Mouse (Mus musculus): ENCODE data around the gene Ahcy. TPM values are rescaled to one million over a fixed set of nuclear protein-coding genes. Genes with fewer than 3 reads are reported as not detected.
"Not testable (repeated sequence)": the region's sequence is repeated elsewhere in the genome, so short reads cannot be mapped to it uniquely, and the experiment has no call there.

Gene Ahcy
- polyA plus RNA-seq, 1 experiment from 2014 or later = 6.3 TPM

DNA sequence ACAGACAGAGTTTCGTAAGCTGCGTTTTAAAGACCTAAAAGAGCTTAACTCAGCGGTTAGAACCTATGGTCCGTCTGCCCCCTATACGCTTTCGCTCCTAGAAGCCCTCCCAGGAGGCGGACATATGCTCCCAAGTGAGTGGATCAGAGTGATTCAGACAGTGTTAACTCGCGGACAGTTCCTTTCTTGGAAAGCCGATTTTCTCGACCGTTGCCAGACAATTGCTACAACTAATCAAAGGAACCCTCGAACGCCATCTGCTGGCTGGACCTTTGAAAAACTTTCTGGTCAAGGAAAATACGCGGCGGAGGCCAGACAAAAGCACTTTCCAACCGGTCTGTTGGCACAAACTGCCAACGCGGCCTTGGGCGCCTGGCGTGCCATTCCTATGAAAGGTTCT, 54.6 kb downstream of the Ahcy start:
- peak; percentile 50 for TF ChIP-seq CTCF (IDR thresholded peaks at IDR 0.05)
- ATAC-seq (peak; percentile 57), DNase-seq (ENCODE audit: low read depth, low spot score) (no peak)
- ChIA-PET CTCF (no interaction called here), POLR2A (no interaction called here)
- peaks cover 10% of the 10 kb centered on the region for H3K27me3 ChIP-seq
- in situ Hi-C loops (cut with MboI; ENCODE audit: low pct_unique_long_range_greater_than_20kb) = no loop called here

DNA sequence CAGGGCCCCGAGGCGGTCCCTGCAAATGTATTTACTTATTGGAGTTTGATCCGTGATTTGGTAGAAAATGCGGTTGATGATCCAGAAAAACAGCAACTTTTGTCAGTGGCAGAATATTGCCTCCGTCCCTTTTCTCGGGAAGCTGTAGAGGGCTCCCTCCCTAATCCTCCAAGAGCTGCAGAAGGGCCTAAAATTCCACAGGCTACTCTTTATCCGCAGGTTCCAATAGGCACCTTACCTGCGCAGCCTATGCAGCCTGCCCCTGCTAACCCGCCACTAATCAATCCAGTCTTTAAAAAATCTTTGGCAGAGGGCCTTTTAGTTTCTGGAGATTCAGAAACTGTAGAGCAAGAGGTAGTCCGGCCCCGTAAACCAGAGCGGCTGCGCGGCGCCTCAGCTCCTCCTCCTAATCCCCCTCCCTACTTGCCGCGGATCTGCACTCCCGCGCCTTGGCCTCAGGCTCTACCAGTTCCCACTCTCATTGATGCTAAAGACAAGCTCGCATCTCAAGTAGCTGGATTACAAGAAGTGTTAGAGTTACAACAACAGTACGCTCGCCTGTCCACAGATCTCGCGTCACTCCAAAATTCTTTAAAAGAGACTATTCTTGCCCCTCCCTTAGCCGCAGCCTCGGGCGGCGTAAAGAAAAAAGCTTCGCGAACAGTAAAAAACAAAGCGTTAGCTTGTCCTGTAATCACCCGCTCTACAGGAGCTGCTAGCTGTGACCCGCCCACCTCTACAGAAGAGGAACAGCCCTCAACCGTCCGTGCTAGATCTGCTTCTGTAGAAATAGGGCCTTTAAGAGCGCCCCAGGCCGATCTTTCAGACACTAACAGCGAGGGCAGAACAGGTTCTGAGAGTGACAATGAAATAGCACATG, 55.3 kb downstream of the Ahcy start:
- POLR2A ChIA-PET = no interaction called here
- ATAC-seq = peak; percentile 57
- in situ Hi-C loops (cut with MboI; ENCODE audit: low pct_unique_long_range_greater_than_20kb) = no loop called here

GRCm38 (mm10) chr2:155018251-155018755, 56.0 kb downstream of the Ahcy start, which contains the start of gene Gm14226:
Gene Gm14226, plus strand, starts transcription at chr2:155018266.
- ATAC-seq; DNase-seq (ENCODE audit: low read depth, low spot score); POLR2A ChIA-PET; in situ Hi-C loops (cut with MboI; ENCODE audit: low pct_unique_long_range_greater_than_20kb); CTCF ChIA-PET: not testable (repeated sequence)
- peaks cover 16% of the 10 kb centered on the region for H3K27me3 ChIP-seq

More for the DNA sequence above, 55.3 kb downstream of the Ahcy start:
- CTCF ChIA-PET = no interaction called here
- H3K27me3 ChIP-seq = peaks cover 14% of the 10 kb centered on the region
- no peak for TF ChIP-seq CTCF (IDR thresholded peaks at IDR 0.05)
- no peak for DNase-seq (ENCODE audit: low read depth, low spot score)

- in situ Hi-C loops (cut with MboI; ENCODE audit: low pct_unique_long_range_greater_than_20kb); POLR2A ChIA-PET; CTCF ChIA-PET; DNase-seq (ENCODE audit: low read depth, low spot score); ATAC-seq: not testable (repeated sequence)
- peaks cover 16% of the 10 kb centered on the region for H3K27me3 ChIP-seq
These were observed 57.5 kb downstream of the Ahcy start for GRCm38 (mm10) chr2:155016751-155017150.

- no peak for ATAC-seq
- CTCF ChIA-PET = no interaction called here
- peaks cover 8% of the 10 kb centered on the region for H3K27me3 ChIP-seq
- in situ Hi-C loops (cut with MboI; ENCODE audit: low pct_unique_long_range_greater_than_20kb) = no loop called here
- no peak for DNase-seq (ENCODE audit: low read depth, low spot score)
- POLR2A ChIA-PET = no interaction called here
- TF ChIP-seq CTCF (IDR thresholded peaks at IDR 0.05) = no peak
These were observed 61.3 kb downstream of the Ahcy start for GRCm38 (mm10) chr2:155012991-155013390.

DNA sequence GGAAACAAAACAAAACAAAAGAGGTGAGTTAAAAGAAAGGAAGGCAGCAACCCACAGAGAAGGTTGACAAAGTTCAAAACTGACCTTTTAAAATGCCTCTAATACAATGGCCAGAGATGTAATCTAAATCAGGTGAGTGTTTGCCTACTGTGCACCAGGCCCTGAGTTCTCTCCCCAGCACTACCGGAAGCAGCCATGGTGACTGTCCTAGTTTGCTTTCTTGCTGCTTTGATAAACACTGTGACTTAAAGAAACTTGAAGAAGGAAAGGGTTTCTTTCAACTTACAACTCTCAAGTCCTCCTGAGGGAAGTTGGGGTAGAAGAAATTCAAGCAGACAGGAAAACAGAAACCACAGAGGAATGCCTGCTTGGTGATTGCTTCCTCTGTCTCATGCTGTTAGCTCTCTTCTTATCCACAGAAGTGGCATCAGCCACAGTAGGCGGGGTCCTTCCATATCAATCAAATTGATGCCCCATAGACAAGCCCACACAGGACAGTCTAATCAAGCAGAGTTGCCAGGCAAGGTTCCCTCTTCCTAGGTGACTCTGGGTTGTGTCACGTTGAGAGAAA, 63.1 kb downstream of the Ahcy start:
- CTCF ChIA-PET = no interaction called here
- DNase-seq (ENCODE audit: low read depth, low spot score) = no peak
- no peak for ATAC-seq
- in situ Hi-C loops (cut with MboI; ENCODE audit: low pct_unique_long_range_greater_than_20kb) = no loop called here
- no peak for TF ChIP-seq CTCF (IDR thresholded peaks at IDR 0.05)
- H3K27me3 ChIP-seq = peaks cover 11% of the 10 kb centered on the region
- POLR2A ChIA-PET = no interaction called here

Other genes with a start within 250 kb of the Ahcy start
- gene Eif2s2, start 181.6 kb downstream of the Ahcy start, polyA plus RNA-seq (2021) = 175 TPM
- 0.10 TPM for gene Gm14226, start 56.2 kb downstream of the Ahcy start, polyA plus RNA-seq (2021)
- 51.0 TPM for gene Itch, start 59.0 kb upstream of the Ahcy start, polyA plus RNA-seq (2021)
- 316 TPM for gene Dynlrb1, start 162.0 kb upstream of the Ahcy start, polyA plus RNA-seq (2021)
- 128 TPM for gene Map1lc3a, start 201.8 kb upstream of the Ahcy start, polyA plus RNA-seq (2021)